ENCODE assay signal across 9 mouse cellular contexts in genomic region chr15:79403763-79404210, GRCm38 (mm10). TPM values are rescaled to one million over a fixed set of nuclear protein-coding genes. Genes with fewer than 3 reads are reported as not detected.
DNase-seq lines count a peak whose midpoint lies in the region; ATAC-seq and TF ChIP-seq lines count a peak whose summit lies in the region.
"Had no signal": no experiment of that assay in that cellular context is flagged by ENCODE, and none has a peak within 500 bp of the region (broad histone marks: within the 10 kb centered on the region; RNA-seq: fewer than 3 reads in every experiment).

No protein-coding gene starts in this region.

- ATAC-seq in hindbrain, embryonic 14.5 days (ENCODE audit: low FRiP score) = no peak
- 0 out of 2 replicates have a peak, but pooled peaks have one; percentile 7 for ATAC-seq in midbrain, embryonic 16.5 days

- no peaks in the 10 kb centered on the region for H3K9me3 ChIP-seq in hindbrain, embryonic 14.5 days (ENCODE audit: control insufficient read depth, low read length)
- no peaks in the 10 kb centered on the region for H3K9me3 ChIP-seq in midbrain, embryonic 16.5 days (replicated peaks; ENCODE audit: control insufficient read depth, low read length, poor library complexity, severe bottlenecking)

- peak overlapping the region; percentile 91 for H3K4me3 ChIP-seq in kidney, adult 2 months (ENCODE audit: insufficient read depth, low read depth, low read length)
- peak overlapping the region; percentile 68 for H3K4me3 ChIP-seq in bone marrow macrophage, adult 2 months (ENCODE audit: insufficient read depth, low read length)
- peak overlapping the region; percentile 76 for H3K4me3 ChIP-seq in hindbrain, embryonic 14.5 days (replicated peaks; ENCODE audit: low read length)
- H3K4me3 ChIP-seq in midbrain, embryonic 16.5 days (ENCODE audit: low read depth, low read length) = peak overlapping the region; percentile 93

- H3K4me1 ChIP-seq in kidney, adult 2 months (ENCODE audit: control insufficient read depth, insufficient read depth, low read length) = peaks cover 29% of the 10 kb centered on the region
- H3K4me1 ChIP-seq in bone marrow macrophage, adult 2 months (ENCODE audit: control insufficient read depth, insufficient read depth, low read length) = peaks cover 46% of the 10 kb centered on the region
- H3K4me1 ChIP-seq in hindbrain, embryonic 14.5 days (replicated peaks; ENCODE audit: control insufficient read depth, insufficient read depth, low read length) = peaks cover 30% of the 10 kb centered on the region
- H3K4me1 ChIP-seq in midbrain, embryonic 16.5 days (ENCODE audit: control insufficient read depth, insufficient read depth, low read length) = peaks cover 35% of the 10 kb centered on the region

- 22% methylated on average over 9 of the region's 9 CpGs for WGBS in kidney, adult 2 months
- 20% methylated on average over 9 of the region's 9 CpGs for WGBS in hindbrain, embryonic 14.5 days
- 16% methylated on average over 9 of the region's 9 CpGs for WGBS in midbrain, embryonic 16.5 days

- peak overlapping the region; percentile 92 for H3K9ac ChIP-seq in hindbrain, embryonic 14.5 days
- H3K9ac ChIP-seq in midbrain, embryonic 16.5 days (ENCODE audit: low read depth, low read length) = peak overlapping the region; percentile 98

- TF ChIP-seq CTCF in kidney, adult 2 months (conservative IDR thresholded peaks at IDR 0.05; ENCODE audit: insufficient read depth, insufficient read length, low read depth, low read length) = no peak
- TF ChIP-seq CTCF in bone marrow macrophage, adult 2 months (IDR thresholded peaks at IDR 0.05; ENCODE audit: low read depth, low read length) = no peak

- no peaks in the 10 kb centered on the region for H3K36me3 ChIP-seq in kidney, adult 2 months (ENCODE audit: control insufficient read depth, insufficient read depth, low read length)
- H3K36me3 ChIP-seq in hindbrain, embryonic 14.5 days (replicated peaks; ENCODE audit: control insufficient read depth, insufficient read depth) = no peaks in the 10 kb centered on the region
- no peaks in the 10 kb centered on the region for H3K36me3 ChIP-seq in midbrain, embryonic 16.5 days (ENCODE audit: control insufficient read depth, insufficient read depth, low read length)

- peak overlapping the region; percentile 94 for H3K4me2 ChIP-seq in hindbrain, embryonic 14.5 days (replicated peaks)
- H3K4me2 ChIP-seq in midbrain, embryonic 16.5 days (ENCODE audit: low read length) = peak overlapping the region; percentile 89

- TF ChIP-seq POLR2A in kidney, adult 2 months (IDR thresholded peaks at IDR 0.05; ENCODE audit: low read depth, low read length) = no peak
- no peak for TF ChIP-seq POLR2A in bone marrow macrophage, adult 2 months (IDR thresholded peaks at IDR 0.05; ENCODE audit: borderline replicate concordance, low read depth, low read length)

- DNase-seq in kidney, adult 2 months = no peak
- no peak for DNase-seq in kidney, adult 9 months
- DNase-seq in hindbrain, embryonic 14.5 days (ENCODE audit: low spot score) = no peak
- no peak for DNase-seq in adipocyte (ENCODE audit: low spot score)
- DNase-seq in cerebellum, adult 11 months = no peak
- DNase-seq in frontal cortex, postnatal 36 days (ENCODE audit: low spot score in 2 of 2) = no peak

- no peaks in the 10 kb centered on the region for H3K27me3 ChIP-seq in kidney, adult 2 months (replicated peaks; ENCODE audit: control insufficient read depth, insufficient read depth, low read length)
- 0 out of 2 replicates have a peak, but pooled peaks cover 3% of the 10 kb centered on the region for H3K27me3 ChIP-seq in hindbrain, embryonic 14.5 days (ENCODE audit: control insufficient read depth, insufficient read depth, low read length)
- H3K27me3 ChIP-seq in midbrain, embryonic 16.5 days (ENCODE audit: control insufficient read depth, insufficient read depth, low read depth, low read length) = no peaks in the 10 kb centered on the region
- H3K27me3 ChIP-seq: Patski had no signal

- H3K27ac ChIP-seq in kidney, adult 2 months (ENCODE audit: insufficient read depth, low read depth, low read length) = peak overlapping the region; percentile 85; the same call in 1 of the 2 replicates
- 0 out of 2 replicates have a peak overlapping the region, but pooled peaks have one; percentile 5 for H3K27ac ChIP-seq in bone marrow macrophage, adult 2 months (ENCODE audit: insufficient read depth, low read depth, low read length)
- H3K27ac ChIP-seq in hindbrain, embryonic 14.5 days = no peak overlapping the region
- peak overlapping the region; percentile 76; the same call in 1 of the 2 replicates for H3K27ac ChIP-seq in midbrain, embryonic 16.5 days (ENCODE audit: low read length)

RNA-seq across cellular contexts. Expression of gene Tmem184b, which starts 0.4 kb away (rescaled TPM):
- 69.0 and 81.0 TPM in 2 replicates for polyA plus RNA-seq in kidney, adult 2 months (2012; rRNA removed)
- 48.1 and 51.2 TPM in 2 replicates for polyA plus RNA-seq in bone marrow macrophage, adult 2 months (2012; ENCODE audit: insufficient read depth, insufficient read length, missing spikeins)
- polyA plus RNA-seq in hindbrain, embryonic 14.5 days (2014; fragmentation: Nextera tagmentation; extraction: Ambion mirVana) = 39.9 and 40.0 TPM in 2 replicates
- 42.5 and 43.2 TPM in 2 replicates for polyA plus RNA-seq in midbrain, embryonic 16.5 days (2015; fragmentation: Nextera tagmentation; extraction: Ambion mirVana)

RNA-seq across cellular contexts. Expression of gene Csnk1e, which starts 51.6 kb away (rescaled TPM):
- 31.5 and 34.9 TPM in 2 replicates for polyA plus RNA-seq in kidney, adult 2 months (2012; rRNA removed)
- polyA plus RNA-seq in bone marrow macrophage, adult 2 months (2012; ENCODE audit: insufficient read depth, insufficient read length, missing spikeins) = 60.7 and 61.8 TPM in 2 replicates
- 184 and 213 TPM in 2 replicates for polyA plus RNA-seq in hindbrain, embryonic 14.5 days (2014; fragmentation: Nextera tagmentation; extraction: Ambion mirVana)
- polyA plus RNA-seq in midbrain, embryonic 16.5 days (2015; fragmentation: Nextera tagmentation; extraction: Ambion mirVana) = 193 and 218 TPM in 2 replicates

RNA-seq across cellular contexts. Expression of gene Maff, which starts 57.4 kb away (rescaled TPM):
- polyA plus RNA-seq in kidney, adult 2 months (2012; rRNA removed) = 1.2 and 1.3 TPM in 2 replicates
- 0.90 and 1.5 TPM in 2 replicates for polyA plus RNA-seq in bone marrow macrophage, adult 2 months (2012; ENCODE audit: insufficient read depth, insufficient read length, missing spikeins)
- 1.1 TPM in 2 replicates for polyA plus RNA-seq in hindbrain, embryonic 14.5 days (2014; fragmentation: Nextera tagmentation; extraction: Ambion mirVana)
- 0.85 and 0.86 TPM in 2 replicates for polyA plus RNA-seq in midbrain, embryonic 16.5 days (2015; fragmentation: Nextera tagmentation; extraction: Ambion mirVana)
